Mouse (Mus musculus) heart, embryonic 14.5 days (tissue): Measurements from ENCODE around the gene Ergic1. TPM values are rescaled to one million over a fixed set of nuclear protein-coding genes. Genes with fewer than 3 reads are reported as not detected.

ENCODE experiments used
- ATAC-seq: fragments of 200-750 bp; cut with Nextera tagmentation; 2 replicates; pipeline ENCODE4 v1.8.0; 2017; ENCODE audit warnings: low read depth, moderate TSS enrichment; ENCODE audit not compliant: insufficient number of reproducible peaks, insufficient read depth, low FRiP score
- H3K27ac ChIP-seq, 2 experiments: fragments of 200-500 bp in 1 of 2; fragments of 300-500 bp in 1 of 2; sonication (generic) in 1 of 2; replicated peaks in 1 of 2; 2 replicates each; pipeline ENCODE4 v1.5.1; 2012 to 2014; ENCODE audit warnings: low read depth in 2 of 2, low read length in 2 of 2, control low read depth in 1 of 2, mild to moderate bottlenecking in 1 of 2, mixed read lengths in 1 of 2; ENCODE audit not compliant: control insufficient read depth in 1 of 2, insufficient read depth in 1 of 2
- H3K27me3 ChIP-seq: fragments of 300-500 bp; sonication (generic); 2 replicates; pipeline ENCODE4 v1.6.1; 2014; ENCODE audit warnings: mild to moderate bottlenecking, low read length, control low read depth; ENCODE audit not compliant: control insufficient read depth, insufficient read depth
- H3K36me3 ChIP-seq: fragments of 300-500 bp; sonication (generic); 2 replicates; pipeline ENCODE4 v1.6.1; 2014; ENCODE audit warnings: mild to moderate bottlenecking, control low read depth, low read length, mixed read lengths; ENCODE audit not compliant: control insufficient read depth, insufficient read depth
- H3K4me1 ChIP-seq, 2 experiments: fragments of 200-500 bp in 1 of 2; fragments of 300-500 bp in 1 of 2; sonication (generic) in 1 of 2; 2 replicates each; pipeline ENCODE4 v1.6.1; 2012 to 2014; ENCODE audit warnings: low read length in 2 of 2, control low read depth in 1 of 2, mixed read lengths in 1 of 2; ENCODE audit not compliant: control insufficient read depth in 2 of 2, insufficient read depth in 2 of 2
- H3K4me2 ChIP-seq: fragments of 300-500 bp; sonication (generic); 2 replicates; pipeline ENCODE4 v1.6.1; 2014; ENCODE audit warnings: mild to moderate bottlenecking, low read length
- H3K4me3 ChIP-seq, 2 experiments: fragments of 200-500 bp in 1 of 2; fragments of 300-500 bp in 1 of 2; sonication (generic) in 1 of 2; 2 replicates each; pipeline ENCODE4 v1.5.1; 2012 to 2014; ENCODE audit warnings: low read length in 2 of 2, mild to moderate bottlenecking in 2 of 2, control low read depth in 1 of 2, low read depth in 1 of 2, moderate library complexity in 1 of 2; ENCODE audit not compliant: control insufficient read depth in 1 of 2, insufficient read depth in 1 of 2
- H3K9ac ChIP-seq: fragments of 300-500 bp; sonication (generic); 2 replicates; pipeline ENCODE4 v1.6.1; 2014; ENCODE audit warnings: mild to moderate bottlenecking, low read length
- H3K9me3 ChIP-seq: fragments of 300-500 bp; sonication (generic); 2 replicates; pipeline ENCODE4 v1.6.1; 2016; ENCODE audit warnings: low read length, control low read depth; ENCODE audit not compliant: control insufficient read depth
- WGBS: fragments of 180-500 bp; shearing (Covaris S2); extraction: QIAGEN DNeasy Blood & Tissue Kit; methylation state at CpG from one replicate; pipeline ENCODE4 v1.1.7; 2014; 5-methylcytosine and 5-hydroxymethylcytosine counted together
- polyA plus RNA-seq: library from polyadenylated mRNA; unstranded; fragments of >200 nt; fragmentation: Nextera tagmentation; extraction: Ambion mirVana; gene quantifications from 2 replicates; pipeline ENCODE4 v1.2.1, GENCODE M21; 2014

Gene Ergic1
- polyA plus RNA-seq, 1 experiment from 2014 or later = 121 TPM

- H3K27ac ChIP-seq = peak overlapping the region; percentile 13 to 66
- H3K4me1 ChIP-seq = peaks cover 26 to 40% of the 10 kb centered on the region in 2 experiments
- H3K9ac ChIP-seq = peak overlapping the region; percentile 57; the same call in 1 of the 2 replicates
- 44% methylated on average over 6 of the region's 6 CpGs for WGBS
- no peak overlapping the region for H3K4me2 ChIP-seq
- peaks cover 12% of the 10 kb centered on the region; the same call in 1 of the 2 replicates for H3K36me3 ChIP-seq
- no peaks in the 10 kb centered on the region for H3K9me3 ChIP-seq
- H3K4me3 ChIP-seq = no peak overlapping the region
- no peaks in the 10 kb centered on the region for H3K27me3 ChIP-seq
- ATAC-seq = no peak
Observed at GRCm38 (mm10) chr17:26601926-26602325, 40.6 kb downstream of the Ergic1 start.

GRCm38 (mm10) chr17:26602371-26602885 lies 41.1 kb downstream of the Ergic1 start:
- Histone ChIP-seq H3K27ac (peak overlapping the region; percentile 13 to 66), H3K36me3 (peaks cover 12% of the 10 kb centered on the region; the same call in 1 of the 2 replicates), H3K9ac (peak overlapping the region; percentile 41; the same call in 1 of the 2 replicates), H3K27me3 (no peaks in the 10 kb centered on the region), H3K4me1 (peaks cover 22 to 35% of the 10 kb centered on the region in 2 experiments), H3K4me2 (no peak overlapping the region), H3K9me3 (no peaks in the 10 kb centered on the region), H3K4me3 (no peak overlapping the region)
- no peak for ATAC-seq
- WGBS = 48% methylated on average over 12 of the region's 12 CpGs

GRCm38 (mm10) chr17:26603311-26603710 lies 42.0 kb downstream of the Ergic1 start:
- Histone ChIP-seq H3K4me3 (no peak overlapping the region), H3K27me3 (no peaks in the 10 kb centered on the region), H3K9me3 (no peaks in the 10 kb centered on the region), H3K4me2 (no peak overlapping the region), H3K36me3 (peaks cover 13% of the 10 kb centered on the region; the same call in 1 of the 2 replicates), H3K9ac (no peak overlapping the region), H3K27ac (peak overlapping the region; percentile 13 to 66; a peak in 3 of 4 replicates), H3K4me1 (peaks cover 22 to 31% of the 10 kb centered on the region in 2 experiments)
- 88% methylated on average over 8 of the region's 8 CpGs for WGBS
- no peak for ATAC-seq

- H3K4me3 ChIP-seq = no peak overlapping the region
- no peaks in the 10 kb centered on the region for H3K27me3 ChIP-seq
- H3K4me1 ChIP-seq = peaks cover 25 to 45% of the 10 kb centered on the region in 2 experiments
- H3K9ac ChIP-seq = no peak overlapping the region
- H3K36me3 ChIP-seq = peaks cover 33% of the 10 kb centered on the region
- H3K9me3 ChIP-seq = no peaks in the 10 kb centered on the region
- H3K27ac ChIP-seq = no peak overlapping the region
- no peak overlapping the region for H3K4me2 ChIP-seq
- ATAC-seq = no peak
- 74% methylated on average over 4 of the region's 4 CpGs for WGBS
Observed at GRCm38 (mm10) chr17:26605636-26606035, 44.3 kb downstream of the Ergic1 start.

GRCm38 (mm10) chr17:26606516-26606915 lies 45.2 kb downstream of the Ergic1 start:
- H3K9ac ChIP-seq = no peak overlapping the region
- no peak for ATAC-seq
- no peak overlapping the region for H3K27ac ChIP-seq
- no peaks in the 10 kb centered on the region for H3K27me3 ChIP-seq
- peaks cover 25 to 45% of the 10 kb centered on the region in 2 experiments for H3K4me1 ChIP-seq
- H3K4me3 ChIP-seq = no peak overlapping the region
- WGBS = 78% methylated on average over 2 of the region's 2 CpGs
- no peak overlapping the region for H3K4me2 ChIP-seq
- peaks cover 39% of the 10 kb centered on the region for H3K36me3 ChIP-seq
- no peaks in the 10 kb centered on the region for H3K9me3 ChIP-seq

GRCm38 (mm10) chr17:26608348-26608747 lies 47.1 kb downstream of the Ergic1 start:
- ATAC-seq = no peak

GRCm38 (mm10) chr17:26608877-26609276 lies 47.6 kb downstream of the Ergic1 start:
- Histone ChIP-seq H3K27ac (peak overlapping the region; percentile 21 to 41; a peak in 2 of 4 replicates), H3K27me3 (no peaks in the 10 kb centered on the region), H3K36me3 (peaks cover 40% of the 10 kb centered on the region), H3K4me3 (no peak overlapping the region), H3K9me3 (no peaks in the 10 kb centered on the region), H3K4me2 (no peak overlapping the region), H3K4me1 (peaks cover 24 to 37% of the 10 kb centered on the region in 2 experiments), H3K9ac (peak overlapping the region; percentile 38; the same call in 1 of the 2 replicates)
- WGBS = 82% methylated on average over 8 of the region's 8 CpGs
- no peak for ATAC-seq

More at GRCm38 (mm10) chr17:26608348-26608747, 47.1 kb downstream of the Ergic1 start:
- Histone ChIP-seq H3K36me3 (peaks cover 40% of the 10 kb centered on the region), H3K4me1 (peaks cover 19 to 36% of the 10 kb centered on the region in 2 experiments), H3K9me3 (no peaks in the 10 kb centered on the region), H3K27ac (peak overlapping the region; percentile 21 to 41; a peak in 1 of 4 replicates), H3K4me2 (no peak overlapping the region), H3K4me3 (no peak overlapping the region), H3K27me3 (no peaks in the 10 kb centered on the region), H3K9ac (no peak overlapping the region)
- WGBS = 89% methylated on average over 3 of the region's 3 CpGs
